Mouse (Mus musculus) forebrain, postnatal 0 days (tissue): ENCODE results near the gene Olfr974. TPM values are rescaled to one million over a fixed set of nuclear protein-coding genes. Genes with fewer than 3 reads are reported as not detected.
"Not testable (repeated sequence)": the region's sequence is repeated elsewhere in the genome, so short reads cannot be mapped to it uniquely, and the experiment has no call there.

Experiments
- ATAC-seq: fragments of 200-750 bp; cut with Nextera tagmentation; 2 replicates; pipeline ENCODE4 v1.8.0; 2017; ENCODE audit warnings: mild to moderate bottlenecking, moderate library complexity
- DNase-seq: peaks from one replicate; pipeline ENCODE4 v3.0.0-alpha.2; 2015
- H3K27ac ChIP-seq: fragments of 300-500 bp; sonication (generic); 2 replicates; pipeline ENCODE4 v1.5.1; 2014; ENCODE audit warnings: low read depth, mild to moderate bottlenecking, antibody characterized with exemption, low read length, moderate library complexity, mixed read lengths
- H3K27me3 ChIP-seq: fragments of 300-500 bp; sonication (generic); 2 replicates; pipeline ENCODE4 v1.6.1; 2014; ENCODE audit warnings: mild to moderate bottlenecking, low read length, mixed read lengths; ENCODE audit not compliant: insufficient read depth
- H3K36me3 ChIP-seq: fragments of 300-500 bp; sonication (generic); 2 replicates; pipeline ENCODE4 v1.6.1; 2014; ENCODE audit warnings: mild to moderate bottlenecking, moderate library complexity; ENCODE audit not compliant: insufficient read depth
- H3K4me1 ChIP-seq: fragments of 300-500 bp; sonication (generic); 2 replicates; pipeline ENCODE4 v1.6.1; 2014; ENCODE audit warnings: antibody characterized with exemption; ENCODE audit not compliant: insufficient read depth
- H3K4me2 ChIP-seq: fragments of 300-500 bp; sonication (generic); 2 replicates; pipeline ENCODE4 v1.6.1; 2014; ENCODE audit warnings: low read depth, mild to moderate bottlenecking, moderate library complexity
- H3K4me3 ChIP-seq: fragments of 300-500 bp; sonication (generic); 2 replicates; pipeline ENCODE4 v1.5.1; 2014; ENCODE audit warnings: low read depth, low read length, mixed read lengths
- H3K9ac ChIP-seq: fragments of 300-500 bp; sonication (generic); 2 replicates; pipeline ENCODE4 v1.6.1; 2014; ENCODE audit warnings: mild to moderate bottlenecking
- H3K9me3 ChIP-seq: fragments of 300-500 bp; sonication (generic); 2 replicates; pipeline ENCODE4 v1.6.1; 2016; ENCODE audit warnings: low read length
- CTCF ChIP-seq: sonication (generic); IDR thresholded peaks from 2 replicates; pipeline ENCODE4 v1.5.1; 2016; ENCODE audit warnings: antibody characterized with exemption, control low read depth, low read depth
- WGBS: fragments of 180-500 bp; shearing (Covaris S2); extraction: QIAGEN DNeasy Blood & Tissue Kit; methylation state at CpG from one replicate; pipeline ENCODE4 v1.1.7; 2014; 5-methylcytosine and 5-hydroxymethylcytosine counted together
- polyA plus RNA-seq: library from polyadenylated mRNA; unstranded; fragments of >200 nt; fragmentation: Nextera tagmentation; extraction: Ambion mirVana; gene quantifications from 2 replicates; pipeline ENCODE4 v1.2.1, GENCODE M21; 2015
- total RNA-seq: library from RNA; depleted of rRNA; stranded (reverse); fragments of >200 nt; gene quantifications from 2 replicates; pipeline ENCODE4 v1.2.3, GENCODE M21; 2014; rRNA removed

Olfr974 gene
- not detected in 2 replicates for total RNA-seq
- not detected in 2 replicates for polyA plus RNA-seq

- Histone ChIP-seq H3K4me3 (no peak within 1 kb of the TSS), H3K36me3 (no peaks in the 10 kb centered on the region), H3K4me2 (no peak within 1 kb of the TSS), H3K4me1 (no peaks in the 10 kb centered on the region), H3K27ac (no peak within 1 kb of the TSS), H3K9me3 (no peaks in the 10 kb centered on the region), H3K9ac (no peak within 1 kb of the TSS), H3K27me3 (no peaks in the 10 kb centered on the region)
- no peak for ATAC-seq
- 82% methylated on average over 1 of the region's 1 CpGs for WGBS
- DNase-seq = no peak
- TF ChIP-seq CTCF = no peak
Measured at GRCm38 (mm10) chr9:39937201-39937600, at the start of gene Olfr974. Gene Olfr974, plus strand, starts transcription at chr9:39937501.

- DNase-seq (no peak), ATAC-seq (no peak)
- no peak overlapping the region for H3K27ac ChIP-seq
- TF ChIP-seq CTCF = no peak
- no peak overlapping the region for H3K9ac ChIP-seq
- H3K36me3 ChIP-seq = no peaks in the 10 kb centered on the region
- no peaks in the 10 kb centered on the region for H3K9me3 ChIP-seq
- H3K4me2 ChIP-seq = no peak overlapping the region
- 85% methylated on average over 6 of the region's 6 CpGs for WGBS
- H3K4me1 ChIP-seq = no peaks in the 10 kb centered on the region
- H3K27me3 ChIP-seq = no peaks in the 10 kb centered on the region
- H3K4me3 ChIP-seq = no peak overlapping the region
Measured at GRCm38 (mm10) chr9:39905106-39905505, 32.2 kb upstream of the Olfr974 start.

GRCm38 (mm10) chr9:39907036-39907435 is 30.3 kb upstream of the Olfr974 start, which contains the start of gene Olfr229:
Gene Olfr229, plus strand, starts transcription at chr9:39907336.
- Histone ChIP-seq H3K4me2 (no peak within 1 kb of the TSS), H3K9me3 (no peaks in the 10 kb centered on the region), H3K27me3 (no peaks in the 10 kb centered on the region), H3K4me1 (no peaks in the 10 kb centered on the region), H3K36me3 (no peaks in the 10 kb centered on the region), H3K9ac (no peak within 1 kb of the TSS), H3K27ac (no peak within 1 kb of the TSS), H3K4me3 (no peak within 1 kb of the TSS)
- ATAC-seq (no peak), DNase-seq (no peak)
- no peak for TF ChIP-seq CTCF
- 75% methylated on average over 2 of the region's 2 CpGs for WGBS

- H3K4me1 ChIP-seq = no peaks in the 10 kb centered on the region
- H3K9me3 ChIP-seq = no peaks in the 10 kb centered on the region
- no peak for TF ChIP-seq CTCF
- H3K9ac ChIP-seq = no peak overlapping the region
- DNase-seq (no peak), ATAC-seq (no peak)
- H3K27ac ChIP-seq = no peak overlapping the region
- H3K4me2 ChIP-seq = no peak overlapping the region
- H3K27me3 ChIP-seq = no peaks in the 10 kb centered on the region
- no peaks in the 10 kb centered on the region for H3K36me3 ChIP-seq
- H3K4me3 ChIP-seq = no peak overlapping the region
- 89% methylated on average over 3 of the region's 3 CpGs for WGBS
Measured at GRCm38 (mm10) chr9:39909939-39910338, 27.4 kb upstream of the Olfr974 start.

GRCm38 (mm10) chr9:39927975-39928836 is 9.1 kb upstream of the Olfr974 start:
- H3K4me2 ChIP-seq, H3K9me3 ChIP-seq, H3K4me3 ChIP-seq, H3K9ac ChIP-seq, H3K36me3 ChIP-seq, H3K4me1 ChIP-seq, DNase-seq, H3K27me3 ChIP-seq, H3K27ac ChIP-seq: not testable (repeated sequence)
- no CpG with 5 or more reads among the region's 4 CpGs for WGBS
- ATAC-seq = peak; percentile 99

- not testable (repeated sequence) for H3K4me2 ChIP-seq, H3K4me3 ChIP-seq
Measured at GRCm38 (mm10) chr9:39928837-39929236, 8.5 kb upstream of the Olfr974 start.

GRCm38 (mm10) chr9:39951946-39952345 is 14.6 kb downstream of the Olfr974 start, which contains the start of gene Olfr975:
Gene Olfr975, minus strand, starts transcription at chr9:39952046.
- Histone ChIP-seq H3K9ac (no peak within 1 kb of the TSS), H3K4me1 (no peaks in the 10 kb centered on the region), H3K27ac (no peak within 1 kb of the TSS), H3K36me3 (no peaks in the 10 kb centered on the region), H3K27me3 (no peaks in the 10 kb centered on the region), H3K4me3 (no peak within 1 kb of the TSS), H3K9me3 (no peaks in the 10 kb centered on the region), H3K4me2 (no peak within 1 kb of the TSS)
- ATAC-seq (no peak), DNase-seq (no peak)
- WGBS = 73% methylated on average over 1 of the region's 1 CpGs
- no peak for TF ChIP-seq CTCF

More at GRCm38 (mm10) chr9:39928837-39929236, 8.5 kb upstream of the Olfr974 start:
- not testable (repeated sequence) for H3K36me3 ChIP-seq, H3K9ac ChIP-seq, DNase-seq, H3K27me3 ChIP-seq, H3K9me3 ChIP-seq, H3K27ac ChIP-seq, H3K4me1 ChIP-seq
- ATAC-seq = peak; percentile 74
- WGBS = 39% methylated on average over 1 of the region's 1 CpGs

GRCm38 (mm10) chr9:39961033-39961432 is 23.7 kb downstream of the Olfr974 start, which contains the start of gene Olfr976:
Gene Olfr976, minus strand, starts transcription at chr9:39961133.
- not testable (repeated sequence) for H3K4me1 ChIP-seq, DNase-seq, H3K9ac ChIP-seq, H3K36me3 ChIP-seq, ATAC-seq, H3K27ac ChIP-seq, H3K9me3 ChIP-seq, H3K4me3 ChIP-seq, H3K4me2 ChIP-seq, H3K27me3 ChIP-seq
- 88% methylated on average over 7 of the region's 9 CpGs for WGBS

- ATAC-seq, DNase-seq, H3K36me3 ChIP-seq, H3K9ac ChIP-seq, H3K27ac ChIP-seq, H3K9me3 ChIP-seq, H3K4me1 ChIP-seq, H3K4me2 ChIP-seq, H3K27me3 ChIP-seq, H3K4me3 ChIP-seq: not testable (repeated sequence)
- 75% methylated on average over 1 of the region's 1 CpGs for WGBS
Measured at GRCm38 (mm10) chr9:39976581-39977145, 39.4 kb downstream of the Olfr974 start.
